In the genomic region with DNA sequence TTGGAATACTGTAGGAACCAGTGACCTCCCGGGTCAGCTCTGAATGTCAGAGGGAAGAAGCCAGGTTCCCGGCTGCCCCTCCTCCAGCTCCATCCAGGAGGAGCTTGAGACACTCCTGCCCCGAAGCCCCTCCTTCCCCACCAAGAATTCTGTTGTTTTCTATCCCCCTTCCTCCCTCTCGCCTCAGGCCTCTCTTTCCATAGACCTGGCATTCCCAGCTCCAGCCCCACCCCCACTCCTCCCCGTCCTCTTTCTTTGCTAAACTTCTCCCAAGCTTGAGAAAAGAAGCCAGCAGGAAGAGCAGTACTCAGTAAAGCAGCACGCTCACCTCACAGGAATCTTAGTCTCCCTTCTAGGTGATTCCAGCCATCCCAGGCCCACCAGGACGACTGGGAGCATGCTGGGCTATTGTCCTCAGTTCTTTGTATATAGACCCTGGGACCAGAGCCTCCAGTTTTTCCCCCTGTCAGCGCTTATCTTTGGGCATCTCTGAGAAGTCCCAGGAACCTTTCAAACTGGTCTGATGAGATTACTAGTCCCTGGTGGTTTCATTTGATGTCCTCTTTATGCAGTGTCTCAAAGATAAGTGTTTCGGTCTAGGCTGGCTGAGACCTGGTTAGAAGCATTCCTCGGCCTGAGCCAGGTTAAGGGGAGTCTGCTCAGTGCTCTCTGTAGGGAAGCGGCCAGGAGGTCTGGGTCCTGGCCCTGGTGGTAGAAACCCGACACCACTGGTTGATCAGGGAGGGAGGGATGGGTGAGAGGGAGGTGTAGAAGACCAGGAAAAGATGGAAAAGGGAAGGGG, we compare ENCODE assay signal across 8 mouse cellular contexts. TPM values are rescaled to one million over a fixed set of nuclear protein-coding genes. Genes with fewer than 3 reads are reported as not detected.
DNase-seq lines count a peak whose midpoint lies in the region; ATAC-seq and TF ChIP-seq lines count a peak whose summit lies in the region.

A gene (minus strand): TSS at position 48 of the 802 bp plus-strand sequence.

- no peaks in the 10 kb centered on the region for H3K9me3 ChIP-seq in heart, embryonic 14.5 days (ENCODE audit: control insufficient read depth, low read length)
- no peaks in the 10 kb centered on the region for H3K9me3 ChIP-seq in hindbrain, embryonic 11.5 days (ENCODE audit: control insufficient read depth, low read length)
- H3K9me3 ChIP-seq in midbrain, embryonic 12.5 days, result no peaks in the 10 kb centered on the region

- peaks cover 8 to 17% of the 10 kb centered on the region in 2 experiments; a peak in 2 of 4 replicates for H3K4me1 ChIP-seq in heart, embryonic 14.5 days (ENCODE audit: control insufficient read depth in 2 of 2, insufficient read depth in 2 of 2, low read length in 2 of 2)
- H3K4me1 ChIP-seq in heart, adult 2 months (ENCODE audit: control insufficient read depth, insufficient read depth, low read length), result no peaks in the 10 kb centered on the region
- H3K4me1 ChIP-seq in hindbrain, embryonic 11.5 days (replicated peaks; ENCODE audit: control insufficient read depth, insufficient read depth, low read length), result no peaks in the 10 kb centered on the region; the same call in none of the 2 replicates
- peaks cover 22% of the 10 kb centered on the region for H3K4me1 ChIP-seq in midbrain, embryonic 12.5 days

- no peak for TF ChIP-seq CTCF in heart, adult 2 months (IDR thresholded peaks at IDR 0.05)

- H3K27ac ChIP-seq in heart, embryonic 14.5 days (replicated peaks in 1 of 2; ENCODE audit: control insufficient read depth in 1 of 2, insufficient read depth in 1 of 2, low read depth in 2 of 2, low read length in 2 of 2), result no peak within 1 kb of the TSS
- H3K27ac ChIP-seq in heart, adult 2 months, result no peak within 1 kb of the TSS
- no peak within 1 kb of the TSS for H3K27ac ChIP-seq in hindbrain, embryonic 11.5 days (ENCODE audit: low read depth, low read length)
- no peak within 1 kb of the TSS for H3K27ac ChIP-seq in midbrain, embryonic 12.5 days (replicated peaks)

- no peaks in the 10 kb centered on the region for H3K36me3 ChIP-seq in heart, embryonic 14.5 days (ENCODE audit: control insufficient read depth, insufficient read depth, low read length)
- H3K36me3 ChIP-seq in heart, adult 2 months (ENCODE audit: control insufficient read depth, insufficient read depth, low read length), result no peaks in the 10 kb centered on the region
- no peaks in the 10 kb centered on the region for H3K36me3 ChIP-seq in hindbrain, embryonic 11.5 days (ENCODE audit: control insufficient read depth, insufficient read depth, low read length)
- no peaks in the 10 kb centered on the region for H3K36me3 ChIP-seq in midbrain, embryonic 12.5 days

- WGBS in heart, embryonic 14.5 days, result 13% methylated on average over 12 of the region's 12 CpGs
- WGBS in heart, adult 2 months, result 31% methylated on average over 12 of the region's 12 CpGs
- 6% methylated on average over 12 of the region's 12 CpGs for WGBS in hindbrain, embryonic 11.5 days
- WGBS in midbrain, embryonic 12.5 days, result 4% methylated on average over 10 of the region's 12 CpGs

- intact Hi-C loops in heart, adult 2 months (cut with DNase I), result no loop called here
- intact Hi-C loops in left cerebral cortex, postnatal 10 days (cut with DNase I), result no loop called here

- no peak for TF ChIP-seq EP300 in heart, adult 2 months (IDR thresholded peaks at IDR 0.05; ENCODE audit: insufficient read depth, low read depth, low read length)

- no peak for DNase-seq in heart, adult 2 months
- DNase-seq in R1 (ENCODE audit: low read depth, low spot score), result peak; percentile 95
- peak; percentile 19 for DNase-seq in hindbrain, embryonic 11.5 days (ENCODE audit: low spot score)
- no peak for DNase-seq in left cerebral cortex, postnatal 10 days (ENCODE audit: extremely low spot score in 1 of 2, low spot score in 2 of 2)
- no peak for DNase-seq in adrenal gland, postnatal 4 days (ENCODE audit: low spot score in 2 of 2)

- ATAC-seq in heart, embryonic 14.5 days (ENCODE audit: insufficient number of reproducible peaks, insufficient read depth, low FRiP score, low read depth), result no peak
- peak; percentile 18; the same call in 1 of the 2 replicates for ATAC-seq in hindbrain, embryonic 11.5 days (ENCODE audit: low FRiP score)
- ATAC-seq in midbrain, embryonic 12.5 days (ENCODE audit: low FRiP score, low read depth), result no peak
- ATAC-seq in CD4-positive, CD25-positive, alpha-beta regulatory T cell, adult 4 months, result no peak

- peak within 1 kb of the TSS; percentile 59 to 60 for H3K4me3 ChIP-seq in heart, embryonic 14.5 days (ENCODE audit: control insufficient read depth in 1 of 2, insufficient read depth in 1 of 2, low read depth in 1 of 2, low read length in 2 of 2)
- no peak within 1 kb of the TSS for H3K4me3 ChIP-seq in heart, adult 2 months
- peak within 1 kb of the TSS; percentile 58 for H3K4me3 ChIP-seq in hindbrain, embryonic 11.5 days (ENCODE audit: low read depth, low read length)
- peak within 1 kb of the TSS; percentile 58 for H3K4me3 ChIP-seq in midbrain, embryonic 12.5 days

- TF ChIP-seq POLR2A in heart, adult 2 months (IDR thresholded peaks at IDR 0.05; ENCODE audit: insufficient read depth, low read depth, low read length), result no peak

- H3K4me2 ChIP-seq in heart, embryonic 14.5 days (ENCODE audit: low read length), result peak within 1 kb of the TSS; percentile 97
- H3K4me2 ChIP-seq in hindbrain, embryonic 11.5 days (replicated peaks; ENCODE audit: low read depth, low read length), result peak within 1 kb of the TSS; percentile 95
- H3K4me2 ChIP-seq in midbrain, embryonic 12.5 days (replicated peaks), result peak within 1 kb of the TSS; percentile 98

- peaks cover 44% of the 10 kb centered on the region for H3K27me3 ChIP-seq in heart, embryonic 14.5 days (ENCODE audit: control insufficient read depth, insufficient read depth, low read length)
- H3K27me3 ChIP-seq in heart, adult 2 months (ENCODE audit: control insufficient read depth, insufficient read depth, low read length), result peaks cover 9% of the 10 kb centered on the region
- peaks cover 19% of the 10 kb centered on the region for H3K27me3 ChIP-seq in hindbrain, embryonic 11.5 days (ENCODE audit: control insufficient read depth, insufficient read depth, low read length)
- H3K27me3 ChIP-seq in midbrain, embryonic 12.5 days, result peaks cover 57% of the 10 kb centered on the region

- no peaks in the 10 kb centered on the region for H3K79me2 ChIP-seq in heart, adult 2 months (replicated peaks; ENCODE audit: control insufficient read depth, insufficient read depth, low read length)

- peak within 1 kb of the TSS; percentile 64; the same call in 1 of the 2 replicates for H3K9ac ChIP-seq in heart, embryonic 14.5 days (ENCODE audit: low read length)
- no peak within 1 kb of the TSS for H3K9ac ChIP-seq in heart, adult 2 months (ENCODE audit: low read depth, low read length)
- H3K9ac ChIP-seq in hindbrain, embryonic 11.5 days (ENCODE audit: low read depth, low read length), result no peak within 1 kb of the TSS
- H3K9ac ChIP-seq in midbrain, embryonic 12.5 days (replicated peaks), result no peak within 1 kb of the TSS

RNA-seq across cellular contexts. Expression of the gene that starts here (rescaled TPM):
- 8.4 and 11.9 TPM in 2 replicates for polyA plus RNA-seq in heart, embryonic 14.5 days (2014; fragmentation: Nextera tagmentation; extraction: Ambion mirVana)
- total RNA-seq in heart, adult 2 months (2021), result 1 to 10 TPM; 4.8 to 5.9 TPM
- 9.8 and 11.1 TPM in 2 replicates for polyA plus RNA-seq in heart, adult 2 months (2012; rRNA removed)
- polyA plus RNA-seq in hindbrain, embryonic 11.5 days (2014; fragmentation: Nextera tagmentation; extraction: Ambion mirVana), result 0.35 TPM in 1 of 2 replicates, not detected in the other
- 0.06 and 0.08 TPM in 2 replicates for polyA plus RNA-seq in midbrain, embryonic 12.5 days (2016; fragmentation: Nextera tagmentation; extraction: Ambion mirVana)
- 1 to 10 TPM in 1 of 2 experiments, under 1 TPM in 1; 0.51 to 1.0 TPM for polyA plus RNA-seq in CD4-positive, CD25-positive, alpha-beta regulatory T cell, adult 4 months (2017; shearing (Covaris generic))
- under 1 TPM; 0.39 to 0.77 TPM for total RNA-seq in left cerebral cortex, postnatal 10 days (2021)
- 1 to 10 TPM; 5.3 to 6.3 TPM for total RNA-seq in adrenal gland, postnatal 4 days (2021)

Comparison
In these comparisons a context has a peak if more than half of its experiments do, and no peak if none do; other contexts are left out.
1. Peak in DNase-seq, ATAC-seq, H3K4me3 ChIP-seq and H3K4me2 ChIP-seq in hindbrain, embryonic 11.5 days; RNA of the gene not detected or under 1 TPM.